ENCODE assay signal across 19 mouse cellular contexts in the genomic region with DNA sequence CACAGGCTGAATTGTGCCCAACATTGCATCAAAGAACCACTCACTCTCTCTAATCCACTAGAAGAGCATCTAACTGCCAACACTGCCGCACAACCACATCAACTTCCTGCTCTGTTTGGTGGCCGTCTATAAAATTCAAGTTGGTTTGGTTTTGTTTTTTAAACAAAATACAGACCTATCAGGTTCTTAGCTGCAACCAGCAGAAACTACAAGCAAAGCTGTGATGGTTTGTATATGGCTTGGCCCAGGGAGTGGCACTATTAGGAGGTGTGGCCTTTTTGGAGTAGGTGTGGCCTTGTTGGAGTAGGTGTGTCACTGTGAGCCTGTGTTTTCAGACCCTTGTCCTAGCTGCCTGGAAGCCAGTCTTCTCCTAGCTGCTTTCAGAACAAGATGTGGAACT. TPM values are rescaled to one million over a fixed set of nuclear protein-coding genes. Genes with fewer than 3 reads are reported as not detected.
DNase-seq lines count a peak whose midpoint lies in the region; ATAC-seq lines count a peak whose summit lies in the region.
"Had no signal": no experiment of that assay in that cellular context is flagged by ENCODE, and none has a peak within 500 bp of the region (broad histone marks: within the 10 kb centered on the region; RNA-seq: fewer than 3 reads in every experiment).

No protein-coding gene starts in this region.

- H3K27ac ChIP-seq in heart, embryonic 10.5 days, result no peak overlapping the region
- H3K27ac ChIP-seq in forebrain, embryonic 11.5 days (ENCODE audit: low read depth, low read length), result no peak overlapping the region
- H3K27ac ChIP-seq: embryonic facial prominence, embryonic 15.5 days; forebrain, embryonic 12.5 days; hindbrain, embryonic 13.5 days had no signal

- DNase-seq in 416B (ENCODE audit: low read depth), result peak; percentile 56
- DNase-seq in CD4-positive, CD25-positive, alpha-beta regulatory T cell, adult 2 months (ENCODE audit: low read depth, low spot score), result peak; percentile 41
- DNase-seq in naive thymus-derived CD4-positive, alpha-beta T cell, adult 2 months (ENCODE audit: low read depth), result peak; percentile 70
- DNase-seq in kidney, adult 11 months, result no peak
- no peak for DNase-seq in heart, embryonic 10.5 days (ENCODE audit: low spot score)
- no peak for DNase-seq in forebrain, embryonic 11.5 days (ENCODE audit: low spot score)
- DNase-seq: adrenal gland, postnatal 36 days; cerebellum, adult 9-10 months; gastrocnemius, postnatal 10 days; heart, postnatal 14 days; kidney, adult 9 months; kidney, postnatal 36 days had no signal

- 85% methylated on average over 2 of the region's 2 CpGs for WGBS in heart, embryonic 10.5 days
- 93% methylated on average over 2 of the region's 2 CpGs for WGBS in forebrain, embryonic 11.5 days

- no peaks in the 10 kb centered on the region for H3K9me3 ChIP-seq in heart, embryonic 10.5 days
- H3K9me3 ChIP-seq in forebrain, embryonic 11.5 days (ENCODE audit: control insufficient read depth, low read length), result no peaks in the 10 kb centered on the region
- H3K9me3 ChIP-seq: embryonic facial prominence, embryonic 15.5 days; forebrain, embryonic 12.5 days; hindbrain, embryonic 13.5 days had no signal

- H3K27me3 ChIP-seq in heart, embryonic 10.5 days (ENCODE audit: insufficient read depth, poor library complexity, severe bottlenecking), result no peaks in the 10 kb centered on the region
- H3K27me3 ChIP-seq in forebrain, embryonic 11.5 days (ENCODE audit: control insufficient read depth, insufficient read depth, low read length), result no peaks in the 10 kb centered on the region
- H3K27me3 ChIP-seq: embryonic facial prominence, embryonic 15.5 days; forebrain, embryonic 12.5 days; hindbrain, embryonic 13.5 days had no signal

- H3K4me1 ChIP-seq in heart, embryonic 10.5 days, result 0 out of 2 replicates have a peak, but pooled peaks cover 6% of the 10 kb centered on the region
- H3K4me1 ChIP-seq in forebrain, embryonic 11.5 days (replicated peaks; ENCODE audit: control insufficient read depth, insufficient read depth, low read length), result no peaks in the 10 kb centered on the region
- H3K4me1 ChIP-seq: embryonic facial prominence, embryonic 15.5 days; forebrain, embryonic 12.5 days; hindbrain, embryonic 13.5 days had no signal

- no peak overlapping the region for H3K9ac ChIP-seq in forebrain, embryonic 11.5 days (ENCODE audit: low read length)
- H3K9ac ChIP-seq: embryonic facial prominence, embryonic 15.5 days; forebrain, embryonic 12.5 days; hindbrain, embryonic 13.5 days had no signal

- no peak overlapping the region for H3K4me2 ChIP-seq in forebrain, embryonic 11.5 days (ENCODE audit: low read depth, low read length, severe bottlenecking)
- H3K4me2 ChIP-seq: embryonic facial prominence, embryonic 15.5 days; forebrain, embryonic 12.5 days; hindbrain, embryonic 13.5 days had no signal

- 0 out of 2 replicates have a peak, but pooled peaks have one; percentile 23 for ATAC-seq in granulocyte monocyte progenitor cell, adult 5-6 weeks (replicated peaks; ENCODE audit: poor library complexity, severe bottlenecking)
- ATAC-seq in forebrain, embryonic 11.5 days (replicated peaks; ENCODE audit: low FRiP score), result no peak
- ATAC-seq: activated CD4-positive, CD25-positive, alpha-beta regulatory T cell, adult 4 months; lung, postnatal 0 days; midbrain, embryonic 16.5 days had no signal

- H3K36me3 ChIP-seq in heart, embryonic 10.5 days, result no peaks in the 10 kb centered on the region
- no peaks in the 10 kb centered on the region for H3K36me3 ChIP-seq in forebrain, embryonic 11.5 days (ENCODE audit: control insufficient read depth, insufficient read depth, low read length)
- H3K36me3 ChIP-seq: embryonic facial prominence, embryonic 15.5 days; forebrain, embryonic 12.5 days; hindbrain, embryonic 13.5 days had no signal

- no peak overlapping the region for H3K4me3 ChIP-seq in heart, embryonic 10.5 days
- H3K4me3 ChIP-seq in forebrain, embryonic 11.5 days (ENCODE audit: low read depth, low read length), result no peak overlapping the region
- H3K4me3 ChIP-seq: embryonic facial prominence, embryonic 15.5 days; forebrain, embryonic 12.5 days; hindbrain, embryonic 13.5 days had no signal

RNA-seq across cellular contexts. Expression of a gene that starts 51.4 kb away (rescaled TPM):
- total RNA-seq in granulocyte monocyte progenitor cell, adult 5-6 weeks (2014; fragmentation: Nextera tagmentation), result 61.0 and 68.8 TPM in 2 replicates
- 41.9 and 63.4 TPM in 2 replicates for total RNA-seq in granulocyte monocyte progenitor cell, adult 5-6 weeks (2017)
- 86.2 and 97.7 TPM in 2 replicates for polyA plus RNA-seq in heart, embryonic 10.5 days (2016; fragmentation: Nextera tagmentation; extraction: Ambion mirVana)
- polyA plus RNA-seq in forebrain, embryonic 11.5 days (2014; fragmentation: Nextera tagmentation; extraction: Ambion mirVana), result 115 and 131 TPM in 2 replicates

RNA-seq across cellular contexts. Expression of a gene that starts 51.4 kb away (rescaled TPM):
- 79.4 and 86.9 TPM in 2 replicates for total RNA-seq in granulocyte monocyte progenitor cell, adult 5-6 weeks (2014; fragmentation: Nextera tagmentation)
- 69.1 and 75.9 TPM in 2 replicates for total RNA-seq in granulocyte monocyte progenitor cell, adult 5-6 weeks (2017)
- 71.4 and 96.5 TPM in 2 replicates for polyA plus RNA-seq in heart, embryonic 10.5 days (2016; fragmentation: Nextera tagmentation; extraction: Ambion mirVana)
- 58.1 and 59.0 TPM in 2 replicates for polyA plus RNA-seq in forebrain, embryonic 11.5 days (2014; fragmentation: Nextera tagmentation; extraction: Ambion mirVana)

RNA-seq across cellular contexts. Expression of a gene that starts 59.5 kb away (rescaled TPM):
- 11.3 and 12.9 TPM in 2 replicates for total RNA-seq in granulocyte monocyte progenitor cell, adult 5-6 weeks (2014; fragmentation: Nextera tagmentation)
- total RNA-seq in granulocyte monocyte progenitor cell, adult 5-6 weeks (2017), result 12.9 and 16.0 TPM in 2 replicates
- 1.3 and 3.2 TPM in 2 replicates for polyA plus RNA-seq in heart, embryonic 10.5 days (2016; fragmentation: Nextera tagmentation; extraction: Ambion mirVana)
- 3.2 and 4.0 TPM in 2 replicates for polyA plus RNA-seq in forebrain, embryonic 11.5 days (2014; fragmentation: Nextera tagmentation; extraction: Ambion mirVana)

Comparison
In these comparisons a context has a peak if more than half of its experiments do, and no peak if none do; other contexts are left out.
1. DNase-seq: peak in 416B (single experiment), CD4-positive, CD25-positive, alpha-beta regulatory T cell, adult 2 months (single experiment) and naive thymus-derived CD4-positive, alpha-beta T cell, adult 2 months (single experiment); none in kidney, adult 11 months (single experiment), heart, embryonic 10.5 days (single experiment) and forebrain, embryonic 11.5 days (single experiment).